Mouse (Mus musculus) liver, embryonic 14.5 days (tissue): ENCODE data around the gene Slc13a1. TPM values are rescaled to one million over a fixed set of nuclear protein-coding genes. Genes with fewer than 3 reads are reported as not detected.

Source experiments
- ATAC-seq: fragments of 200-750 bp; cut with Nextera tagmentation; 2 replicates; pipeline ENCODE4 v1.8.0; 2017; ENCODE audit warnings: moderate number of reproducible peaks, mild to moderate bottlenecking, moderate library complexity; ENCODE audit not compliant: insufficient read depth
- DNase-seq, 3 experiments: peaks; one replicate each; pipeline ENCODE4 v3.0.0-alpha.2; 2012 to 2013; ENCODE audit warnings: low read depth in 3 of 3, low spot score in 3 of 3
- H3K27ac ChIP-seq: fragments of 300-500 bp; sonication (generic); 2 replicates; pipeline ENCODE4 v1.5.1; 2014; ENCODE audit warnings: moderate library complexity, mild to moderate bottlenecking, control low read depth, inconsistent platforms
- H3K27me3 ChIP-seq: fragments of 300-500 bp; sonication (generic); 2 replicates; pipeline ENCODE4 v1.6.1; 2014; ENCODE audit warnings: mild to moderate bottlenecking, low read length, moderate library complexity; ENCODE audit not compliant: control insufficient read depth, insufficient read depth
- H3K36me3 ChIP-seq: fragments of 300-500 bp; sonication (generic); replicated peaks from 2 replicates; pipeline ENCODE4 v1.6.1; 2014; ENCODE audit warnings: low read depth; ENCODE audit not compliant: control insufficient read depth, insufficient read depth
- H3K4me1 ChIP-seq, 2 experiments: fragments of 200-500 bp in 1 of 2; fragments of 300-500 bp in 1 of 2; sonication (generic) in 1 of 2; replicated peaks; 2 replicates each; pipeline ENCODE4 v1.6.1; 2012 to 2014; ENCODE audit warnings: antibody characterized with exemption in 1 of 2, inconsistent platforms in 1 of 2, low read length in 1 of 2; ENCODE audit not compliant: control insufficient read depth in 2 of 2, insufficient read depth in 2 of 2
- H3K4me2 ChIP-seq: fragments of 300-500 bp; sonication (generic); 2 replicates; pipeline ENCODE4 v1.6.1; 2014; ENCODE audit warnings: low read depth, mild to moderate bottlenecking, control low read depth, moderate library complexity
- H3K4me3 ChIP-seq, 2 experiments: fragments of 200-500 bp in 1 of 2; fragments of 300-500 bp in 1 of 2; sonication (generic) in 1 of 2; 2 replicates each; pipeline ENCODE4 v1.5.1; 2012 to 2014; ENCODE audit warnings: low read depth in 2 of 2, low read length in 2 of 2, mild to moderate bottlenecking in 2 of 2, control low read depth in 1 of 2, inconsistent platforms in 1 of 2, moderate library complexity in 1 of 2; ENCODE audit not compliant: insufficient read depth in 1 of 2
- H3K9ac ChIP-seq: fragments of 300-500 bp; sonication (generic); replicated peaks from 2 replicates; pipeline ENCODE4 v1.6.1; 2014; ENCODE audit warnings: mild to moderate bottlenecking, control low read depth, moderate library complexity
- H3K9me3 ChIP-seq: fragments of 300-500 bp; sonication (generic); 2 replicates; pipeline ENCODE4 v1.6.1; 2016; ENCODE audit warnings: low read length, mixed read lengths; ENCODE audit not compliant: control insufficient read depth
- CTCF ChIP-seq: IDR thresholded peaks from 2 replicates; pipeline ENCODE4 v1.5.1; 2016; ENCODE audit warnings: antibody characterized with exemption, low read depth, control low read depth
- EP300 ChIP-seq: IDR thresholded peaks from 2 replicates; pipeline ENCODE4 v1.6.1; 2016; ENCODE audit warnings: antibody characterized with exemption, low read depth
- WGBS: fragments of 180-500 bp; shearing (Covaris S2); extraction: QIAGEN DNeasy Blood & Tissue Kit; methylation state at CpG from one replicate; pipeline ENCODE4 v1.1.7; 2014; ENCODE audit not compliant: insufficient replicate concordance; 5-methylcytosine and 5-hydroxymethylcytosine counted together
- polyA plus RNA-seq, 2 experiments: library from polyadenylated mRNA; depleted of rRNA in 1 of 2; stranded (reverse) in 1 of 2; unstranded in 1 of 2; fragments of >200 nt; fragmentation: Nextera tagmentation in 1 of 2; extraction: Ambion mirVana in 1 of 2; gene quantifications; 2 replicates each; pipeline versions ENCODE4 v1.2.1 to v1.2.3; 2012 to 2014

Slc13a1 gene
- polyA plus RNA-seq, 2 experiments: not detected

DNA sequence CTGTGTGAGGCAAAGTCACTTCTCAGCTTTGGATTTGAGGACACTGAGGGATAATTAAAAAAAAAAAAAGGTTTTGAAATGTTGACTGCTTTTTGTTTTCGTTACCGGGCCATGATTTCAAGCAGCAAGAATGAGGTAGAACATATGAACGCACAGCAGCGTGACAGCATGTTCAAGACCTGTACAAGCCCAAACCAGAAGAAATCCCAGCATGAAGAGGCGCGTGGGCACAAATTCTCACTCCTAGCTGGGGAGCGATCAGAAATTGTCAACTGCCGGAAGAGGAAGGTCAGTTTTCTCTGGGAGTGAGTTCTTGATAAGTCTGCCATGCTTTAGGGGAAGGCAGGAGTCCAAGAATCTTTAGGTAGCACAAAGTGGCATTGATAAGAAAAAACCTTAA is 56.3 kb downstream of the Slc13a1 start:
- H3K36me3 ChIP-seq: no peaks in the 10 kb centered on the region
- H3K4me1 ChIP-seq: no peaks in the 10 kb centered on the region
- no peaks in the 10 kb centered on the region for H3K27me3 ChIP-seq
- H3K4me3 ChIP-seq: no peak overlapping the region
- H3K9me3 ChIP-seq: no peaks in the 10 kb centered on the region
- DNase-seq (no peak), ATAC-seq (no peak)
- 74% methylated on average over 8 of the region's 8 CpGs for WGBS
- TF ChIP-seq CTCF (no peak), EP300 (no peak)
- no peak overlapping the region for H3K9ac ChIP-seq
- no peak overlapping the region for H3K27ac ChIP-seq
- no peak overlapping the region for H3K4me2 ChIP-seq

DNA sequence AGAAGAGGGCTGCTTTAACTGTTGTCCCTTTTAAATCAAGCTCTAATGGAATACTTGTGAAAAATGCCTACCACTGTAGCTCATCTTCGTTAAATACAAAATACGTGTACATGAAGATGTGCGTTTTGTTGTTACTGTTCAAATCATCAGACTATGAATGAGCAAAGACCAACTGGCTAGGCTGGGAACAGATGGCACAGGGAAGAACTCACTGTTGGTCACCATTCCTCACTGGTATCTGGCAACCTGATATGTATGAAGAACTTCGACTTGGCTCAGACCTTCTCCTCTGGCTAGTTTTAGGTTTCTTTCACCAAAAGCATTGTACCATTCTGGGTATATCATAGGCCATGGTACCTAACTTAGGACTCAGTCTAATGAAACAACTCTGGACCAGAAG is 59.4 kb downstream of the Slc13a1 start:
- no peak for ATAC-seq
- DNase-seq: no peak
- 69% methylated on average over 4 of the region's 4 CpGs for WGBS
- Histone ChIP-seq H3K4me3 (no peak overlapping the region), H3K9ac (no peak overlapping the region), H3K27me3 (no peaks in the 10 kb centered on the region), H3K4me1 (no peaks in the 10 kb centered on the region), H3K27ac (no peak overlapping the region), H3K36me3 (no peaks in the 10 kb centered on the region), H3K4me2 (no peak overlapping the region), H3K9me3 (no peaks in the 10 kb centered on the region)
- no peak for TF ChIP-seq CTCF
- no peak for TF ChIP-seq EP300

DNA sequence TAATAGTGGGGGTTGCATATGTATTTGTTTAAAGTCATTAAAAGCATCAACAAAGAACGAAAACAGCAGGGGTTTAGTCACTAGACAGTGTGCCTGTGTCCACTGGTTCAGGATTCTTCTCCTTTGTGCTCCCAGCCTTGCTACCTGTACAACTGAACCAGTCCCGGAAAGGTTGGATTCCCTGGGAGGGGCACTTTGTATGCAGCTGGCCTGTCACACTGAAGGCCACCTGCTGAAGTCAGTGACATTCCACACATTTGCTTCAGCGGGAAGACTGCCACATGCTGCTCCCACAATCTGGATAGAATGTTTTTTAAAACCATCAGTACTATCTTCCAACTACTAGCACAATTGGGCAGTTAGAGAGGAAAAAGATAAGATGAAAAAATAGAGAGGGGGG is 61.7 kb downstream of the Slc13a1 start:
- Histone ChIP-seq H3K4me2 (no peak overlapping the region), H3K36me3 (no peaks in the 10 kb centered on the region), H3K4me3 (no peak overlapping the region), H3K9ac (no peak overlapping the region), H3K4me1 (no peaks in the 10 kb centered on the region), H3K27me3 (no peaks in the 10 kb centered on the region), H3K27ac (no peak overlapping the region), H3K9me3 (no peaks in the 10 kb centered on the region)
- ATAC-seq (no peak), DNase-seq (no peak)
- WGBS: 51% methylated on average over 3 of the region's 3 CpGs
- no peak for TF ChIP-seq CTCF
- no peak for TF ChIP-seq EP300

GRCm38 (mm10) chr6:24105681-24106080 is 62.2 kb downstream of the Slc13a1 start:
- Histone ChIP-seq H3K4me3 (no peak overlapping the region), H3K36me3 (no peaks in the 10 kb centered on the region), H3K27me3 (no peaks in the 10 kb centered on the region), H3K27ac (no peak overlapping the region), H3K9me3 (no peaks in the 10 kb centered on the region), H3K9ac (no peak overlapping the region), H3K4me1 (no peaks in the 10 kb centered on the region), H3K4me2 (no peak overlapping the region)
- ATAC-seq (no peak), DNase-seq (no peak)
- TF ChIP-seq CTCF (no peak), EP300 (no peak)
- 57% methylated on average over 5 of the region's 5 CpGs for whole genome bisulfite sequencing

- no peak for TF ChIP-seq CTCF
- TF ChIP-seq EP300: no peak
- no peak overlapping the region for H3K4me3 ChIP-seq
- H3K27me3 ChIP-seq: no peaks in the 10 kb centered on the region
- H3K36me3 ChIP-seq: no peaks in the 10 kb centered on the region
- H3K9ac ChIP-seq: no peak overlapping the region
- H3K4me2 ChIP-seq: no peak overlapping the region
- H3K27ac ChIP-seq: no peak overlapping the region
- WGBS: 57% methylated on average over 1 of the region's 1 CpGs
- H3K4me1 ChIP-seq: no peaks in the 10 kb centered on the region
- ATAC-seq: no peak
- H3K9me3 ChIP-seq: no peaks in the 10 kb centered on the region
- DNase-seq: no peak
These were observed 66.6 kb downstream of the Slc13a1 start for GRCm38 (mm10) chr6:24101281-24101680.
